Mouse (Mus musculus): ENCODE measurements around the gene Klf11. TPM values are rescaled to one million over a fixed set of nuclear protein-coding genes. Genes with fewer than 3 reads are reported as not detected.
"Not testable (repeated sequence)": the region's sequence is repeated elsewhere in the genome, so short reads cannot be mapped to it uniquely, and the experiment has no call there.

The Klf11 gene
- polyA plus RNA-seq, 1 experiment from 2014 or later, result 19.9 TPM

- Histone ChIP-seq H3K4me1 (0 out of 2 replicates have a peak, but pooled peaks cover 3% of the 10 kb centered on the region), H3K9ac (no peak overlapping the region), H3K4me3 (no peak overlapping the region), H3K36me3 (replicated peaks) (no peaks in the 10 kb centered on the region), H3K27me3 (replicated peaks) (no peaks in the 10 kb centered on the region), H3K4me2 (peak overlapping the region; percentile 38), H3K27ac (no peak overlapping the region), H3K9me3 (no peaks in the 10 kb centered on the region)
- WGBS, result 45% methylated on average over 16 of the region's 16 CpGs
- peak; percentile 85 for ATAC-seq (replicated peaks)
These were observed 45.7 kb downstream of the Klf11 start for GRCm38 (mm10) chr12:24696500-24697483.

- no peak overlapping the region for H3K4me3 ChIP-seq
- H3K36me3 ChIP-seq (replicated peaks), result no peaks in the 10 kb centered on the region
- H3K27ac ChIP-seq, result no peak overlapping the region
- no peak overlapping the region for H3K9ac ChIP-seq
- no peaks in the 10 kb centered on the region for H3K9me3 ChIP-seq
- 56% methylated on average over 8 of the region's 8 CpGs for WGBS
- H3K27me3 ChIP-seq (replicated peaks), result no peaks in the 10 kb centered on the region
- ATAC-seq (replicated peaks), result peak; percentile 77
- H3K4me2 ChIP-seq, result peak overlapping the region; percentile 38
- 0 out of 2 replicates have a peak, but pooled peaks cover 3% of the 10 kb centered on the region for H3K4me1 ChIP-seq
These were observed 46.6 kb downstream of the Klf11 start for GRCm38 (mm10) chr12:24697484-24698204.

- H3K4me3 ChIP-seq, result no peak overlapping the region
- WGBS, result 89% methylated on average over 3 of the region's 3 CpGs
These were observed 47.4 kb downstream of the Klf11 start for GRCm38 (mm10) chr12:24698514-24698913.

GRCm38 (mm10) chr12:24699578-24699977 is 48.5 kb downstream of the Klf11 start:
- Histone ChIP-seq H3K27me3 (replicated peaks) (no peaks in the 10 kb centered on the region), H3K9ac (no peak overlapping the region), H3K36me3 (replicated peaks) (no peaks in the 10 kb centered on the region), H3K4me3 (no peak overlapping the region), H3K4me2 (no peak overlapping the region), H3K27ac (no peak overlapping the region), H3K4me1 (0 out of 2 replicates have a peak, but pooled peaks cover 3% of the 10 kb centered on the region), H3K9me3 (no peaks in the 10 kb centered on the region)
- no peak for ATAC-seq (replicated peaks)
- 76% methylated on average over 10 of the region's 10 CpGs for WGBS

More at GRCm38 (mm10) chr12:24698514-24698913, 47.4 kb downstream of the Klf11 start:
- H3K4me1 ChIP-seq, result 0 out of 2 replicates have a peak, but pooled peaks cover 3% of the 10 kb centered on the region
- no peak overlapping the region for H3K4me2 ChIP-seq
- no peak for ATAC-seq (replicated peaks)
- H3K9me3 ChIP-seq, result no peaks in the 10 kb centered on the region
- H3K27ac ChIP-seq, result no peak overlapping the region
- H3K27me3 ChIP-seq (replicated peaks), result no peaks in the 10 kb centered on the region
- H3K9ac ChIP-seq, result no peak overlapping the region
- no peaks in the 10 kb centered on the region for H3K36me3 ChIP-seq (replicated peaks)

GRCm38 (mm10) chr12:24701621-24702020 is 50.5 kb downstream of the Klf11 start:
- ATAC-seq (replicated peaks); H3K4me3 ChIP-seq; H3K36me3 ChIP-seq (replicated peaks); H3K4me1 ChIP-seq; H3K4me2 ChIP-seq; H3K9ac ChIP-seq; H3K27me3 ChIP-seq (replicated peaks); H3K9me3 ChIP-seq; H3K27ac ChIP-seq: not testable (repeated sequence)
- WGBS, result 86% methylated on average over 9 of the region's 9 CpGs

- no peaks in the 10 kb centered on the region for H3K9me3 ChIP-seq
- no peak overlapping the region for H3K27ac ChIP-seq
- H3K9ac ChIP-seq, result no peak overlapping the region
- no peak overlapping the region for H3K4me2 ChIP-seq
- H3K4me1 ChIP-seq, result peaks cover 12% of the 10 kb centered on the region
- WGBS, result 92% methylated on average over 3 of the region's 3 CpGs
- no peak overlapping the region for H3K4me3 ChIP-seq
- no peak for ATAC-seq (replicated peaks)
- H3K36me3 ChIP-seq (replicated peaks), result no peaks in the 10 kb centered on the region
- peaks cover 8% of the 10 kb centered on the region; the same call in 1 of the 2 replicates for H3K27me3 ChIP-seq (replicated peaks)
These were observed 51.9 kb downstream of the Klf11 start for GRCm38 (mm10) chr12:24703013-24703412.

- Histone ChIP-seq H3K4me3 (no peak overlapping the region), H3K36me3 (replicated peaks) (no peaks in the 10 kb centered on the region), H3K9ac (no peak overlapping the region), H3K4me1 (peaks cover 28% of the 10 kb centered on the region), H3K27ac (no peak overlapping the region), H3K27me3 (replicated peaks) (peaks cover 8% of the 10 kb centered on the region; the same call in 1 of the 2 replicates), H3K9me3 (no peaks in the 10 kb centered on the region), H3K4me2 (no peak overlapping the region)
- ATAC-seq (replicated peaks), result no peak
- WGBS, result 87% methylated on average over 15 of the region's 15 CpGs
These were observed 54.6 kb downstream of the Klf11 start for GRCm38 (mm10) chr12:24705502-24706263.

- H3K9ac ChIP-seq, result no peak overlapping the region
- H3K4me2 ChIP-seq, result peak overlapping the region; percentile 89
- H3K27ac ChIP-seq, result no peak overlapping the region
- H3K36me3 ChIP-seq (replicated peaks), result no peaks in the 10 kb centered on the region
- peak overlapping the region; percentile 95 for H3K4me3 ChIP-seq
- H3K4me1 ChIP-seq, result peaks cover 28% of the 10 kb centered on the region
- no peak for ATAC-seq (replicated peaks)
- under 1% methylated on average over 27 of the region's 27 CpGs for WGBS
- H3K27me3 ChIP-seq (replicated peaks), result peaks cover 8% of the 10 kb centered on the region; the same call in 1 of the 2 replicates
- no peaks in the 10 kb centered on the region for H3K9me3 ChIP-seq
These were observed 55.8 kb downstream of the Klf11 start for GRCm38 (mm10) chr12:24706764-24707479.

GRCm38 (mm10) chr12:24707480-24707802 is 56.4 kb downstream of the Klf11 start:
- peaks cover 8% of the 10 kb centered on the region; the same call in 1 of the 2 replicates for H3K27me3 ChIP-seq (replicated peaks)
- under 1% methylated on average over 9 of the region's 9 CpGs for WGBS
- H3K27ac ChIP-seq, result no peak overlapping the region
- H3K4me1 ChIP-seq, result peaks cover 28% of the 10 kb centered on the region
- no peak; the same call in 1 of the 2 replicates for ATAC-seq (replicated peaks)
- H3K9ac ChIP-seq, result no peak overlapping the region
- no peaks in the 10 kb centered on the region for H3K9me3 ChIP-seq
- no peaks in the 10 kb centered on the region for H3K36me3 ChIP-seq (replicated peaks)
- peak overlapping the region; percentile 89 for H3K4me2 ChIP-seq
- H3K4me3 ChIP-seq, result peak overlapping the region; percentile 95

GRCm38 (mm10) chr12:24707954-24708823 is 57.1 kb downstream of the Klf11 start, which contains the start of gene Rrm2:
Gene Rrm2, plus strand, starts transcription at chr12:24708241.
- Histone ChIP-seq H3K9me3 (no peaks in the 10 kb centered on the region), H3K27ac (peak within 1 kb of the TSS; percentile 78), H3K4me2 (peak within 1 kb of the TSS; percentile 89), H3K36me3 (replicated peaks) (no peaks in the 10 kb centered on the region), H3K4me1 (peaks cover 28% of the 10 kb centered on the region), H3K4me3 (peak within 1 kb of the TSS; percentile 95), H3K27me3 (replicated peaks) (peaks cover 8% of the 10 kb centered on the region; the same call in 1 of the 2 replicates), H3K9ac (peak within 1 kb of the TSS; percentile 81)
- ATAC-seq (replicated peaks), result peak; percentile 94
- under 1% methylated on average over 83 of the region's 83 CpGs for WGBS
